Mouse (Mus musculus): ENCODE results near the gene Dnajc28. TPM values are rescaled to one million over a fixed set of nuclear protein-coding genes. Genes with fewer than 3 reads are reported as not detected.
A peak's percentile ranks its signal among the peaks of the same experiment; 100 is the strongest.

Dnajc28 gene
- polyA plus RNA-seq, 1 experiment = 7.5 TPM

DNA sequence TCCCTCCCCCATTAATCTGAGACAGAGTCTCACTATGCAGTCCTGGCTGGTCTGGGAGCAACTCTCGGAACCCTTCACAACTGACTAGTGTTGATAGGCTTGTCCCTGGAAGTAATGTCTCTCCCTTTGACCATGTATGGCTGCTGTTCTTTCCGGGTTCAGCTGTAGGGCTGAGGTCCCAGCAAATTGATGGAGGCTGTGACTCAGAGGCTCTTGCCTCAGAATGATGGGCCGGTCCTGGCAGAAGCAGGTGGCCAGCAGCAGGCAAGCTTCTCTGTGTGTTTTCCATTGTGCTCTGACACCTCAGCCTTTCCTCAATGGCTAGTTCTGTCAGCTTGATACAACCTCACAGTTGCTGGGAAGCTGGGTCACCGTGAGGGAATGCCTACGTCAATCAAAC is 6.3 kb downstream of the Dnajc28 start:
- no peak overlapping the region for H3K27ac ChIP-seq (ENCODE audit: insufficient read depth, low read depth, low read length)
- H3K4me3 ChIP-seq (ENCODE audit: insufficient read depth, low read length) = no peak overlapping the region
- TF ChIP-seq CTCF (IDR thresholded peaks at IDR 0.05; ENCODE audit: low read depth, low read length) (no peak), POLR2A (IDR thresholded peaks at IDR 0.05; ENCODE audit: borderline replicate concordance, low read depth, low read length) (no peak)
- peaks cover 25% of the 10 kb centered on the region for H3K4me1 ChIP-seq (ENCODE audit: control insufficient read depth, insufficient read depth, low read length)

DNA sequence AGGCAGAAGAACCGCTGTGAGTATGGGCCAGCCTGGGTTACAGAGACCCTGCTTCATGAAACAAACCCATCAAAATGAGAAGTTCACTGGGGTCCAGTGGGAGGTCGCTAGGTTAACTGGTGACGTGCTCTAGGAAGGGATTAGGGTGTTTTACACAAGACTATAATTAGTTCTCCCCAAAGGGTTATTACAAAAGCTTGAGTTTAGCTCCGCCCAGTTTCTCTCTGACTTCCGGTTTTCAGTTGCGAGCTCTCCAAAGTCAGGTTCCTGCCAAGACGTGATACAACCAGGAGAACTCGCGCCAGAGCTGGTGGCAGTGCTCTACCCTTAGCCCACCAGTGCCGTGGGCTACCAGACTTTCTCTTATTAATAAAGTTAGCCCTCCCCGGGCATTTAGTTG is 7.6 kb downstream of the Dnajc28 start:
- Histone ChIP-seq H3K4me3 (ENCODE audit: insufficient read depth, low read length) (peak overlapping the region; percentile 12; the same call in 1 of the 2 replicates), H3K27ac (ENCODE audit: insufficient read depth, low read depth, low read length) (peak overlapping the region; percentile 48; the same call in 1 of the 2 replicates), H3K4me1 (ENCODE audit: control insufficient read depth, insufficient read depth, low read length) (peaks cover 35% of the 10 kb centered on the region)
- TF ChIP-seq CTCF (IDR thresholded peaks at IDR 0.05; ENCODE audit: low read depth, low read length) = no peak
- TF ChIP-seq POLR2A (IDR thresholded peaks at IDR 0.05; ENCODE audit: borderline replicate concordance, low read depth, low read length) = no peak

DNA sequence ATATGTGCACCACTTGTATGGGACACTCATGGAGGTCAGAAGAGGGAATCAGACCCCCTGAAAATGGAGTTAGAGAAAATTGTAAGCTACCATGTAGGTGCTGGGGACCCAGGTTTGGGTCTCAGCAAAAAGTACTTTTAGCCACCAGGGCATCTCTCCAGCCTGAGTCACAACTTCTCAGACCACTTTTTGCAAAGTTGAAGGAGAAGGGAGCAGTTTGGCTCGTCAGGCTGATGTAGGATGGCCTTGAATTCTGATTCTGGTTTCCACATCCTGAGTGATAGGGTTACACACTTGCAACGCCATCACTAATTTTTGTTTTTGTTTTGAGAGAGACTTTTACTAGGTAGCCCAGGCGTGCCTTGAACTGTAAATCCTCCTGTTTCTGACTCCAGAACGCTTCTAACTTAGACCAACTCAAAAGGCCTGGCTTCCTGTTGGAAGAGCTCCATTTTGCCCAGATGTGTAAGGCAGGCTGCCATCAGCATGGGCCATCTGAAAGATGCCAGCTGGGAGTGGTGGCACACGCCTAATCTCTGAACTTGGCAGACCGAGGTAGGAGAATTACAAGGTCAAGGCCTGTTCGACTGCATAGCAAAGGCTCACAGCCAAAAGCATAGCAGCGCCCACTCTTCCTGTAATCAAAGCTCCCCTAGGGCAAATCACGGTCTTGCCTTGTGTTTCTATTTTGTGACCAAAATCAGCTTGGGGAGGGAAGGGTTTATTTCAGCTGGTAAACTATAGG is 9.2 kb downstream of the Dnajc28 start:
- Histone ChIP-seq H3K4me1 (ENCODE audit: control insufficient read depth, insufficient read depth, low read length) (peaks cover 37% of the 10 kb centered on the region), H3K27ac (ENCODE audit: insufficient read depth, low read depth, low read length) (no peak overlapping the region), H3K4me3 (ENCODE audit: insufficient read depth, low read length) (no peak overlapping the region)
- TF ChIP-seq POLR2A (IDR thresholded peaks at IDR 0.05; ENCODE audit: borderline replicate concordance, low read depth, low read length) = no peak
- no peak for TF ChIP-seq CTCF (IDR thresholded peaks at IDR 0.05; ENCODE audit: low read depth, low read length)

- peak overlapping the region; percentile 73 for H3K27ac ChIP-seq (ENCODE audit: insufficient read depth, low read depth, low read length)
- TF ChIP-seq POLR2A (IDR thresholded peaks at IDR 0.05; ENCODE audit: borderline replicate concordance, low read depth, low read length) = no peak
- H3K4me3 ChIP-seq (ENCODE audit: insufficient read depth, low read length) = no peak overlapping the region
- H3K4me1 ChIP-seq (ENCODE audit: control insufficient read depth, insufficient read depth, low read length) = peaks cover 30% of the 10 kb centered on the region
These were observed 11.9 kb downstream of the Dnajc28 start for GRCm38 (mm10) chr16:91606958-91607357.

DNA sequence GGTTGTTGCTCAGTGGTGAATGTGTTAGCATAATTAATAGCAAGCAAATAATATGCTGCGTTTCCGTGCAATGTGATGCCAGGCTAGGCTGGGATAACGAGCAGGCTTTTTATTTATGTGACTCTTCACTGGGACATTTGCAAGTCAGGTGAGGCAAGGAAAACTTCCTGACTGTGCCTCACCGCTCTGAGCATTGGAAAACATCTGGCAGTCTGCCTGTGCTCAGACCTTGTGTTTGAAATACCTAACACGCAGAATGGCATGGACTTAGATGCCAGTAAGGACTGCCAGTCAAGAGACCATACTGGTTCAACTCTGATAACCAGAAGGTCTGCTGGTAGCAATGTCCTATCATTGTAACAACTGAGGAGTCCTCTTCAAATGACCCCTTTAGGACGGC is 13.7 kb downstream of the Dnajc28 start:
- no peak for TF ChIP-seq CTCF (IDR thresholded peaks at IDR 0.05; ENCODE audit: low read depth, low read length)
- TF ChIP-seq POLR2A (IDR thresholded peaks at IDR 0.05; ENCODE audit: borderline replicate concordance, low read depth, low read length) = no peak
- no peak overlapping the region for H3K27ac ChIP-seq (ENCODE audit: insufficient read depth, low read depth, low read length)
- H3K4me3 ChIP-seq (ENCODE audit: insufficient read depth, low read length) = no peak overlapping the region
- peaks cover 27% of the 10 kb centered on the region for H3K4me1 ChIP-seq (ENCODE audit: control insufficient read depth, insufficient read depth, low read length)

DNA sequence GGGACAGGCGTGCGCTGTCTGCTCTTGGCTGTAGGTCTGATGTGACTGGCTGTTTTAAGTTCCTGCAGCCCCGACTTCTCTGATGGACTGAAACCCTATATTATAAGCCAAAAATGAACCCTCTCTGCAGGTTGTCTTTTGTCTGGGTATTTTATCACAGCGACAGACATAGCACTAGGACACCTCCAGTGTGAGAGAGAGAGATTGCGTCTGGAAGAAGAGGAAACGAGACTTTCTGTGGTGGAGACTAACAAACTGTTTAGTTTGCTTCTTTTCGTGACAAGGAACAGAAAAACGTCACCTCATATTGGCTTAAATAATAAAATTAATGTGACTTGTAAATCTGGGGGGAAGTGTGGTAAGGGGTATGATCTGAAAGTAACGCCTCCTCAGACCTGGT is 17.1 kb downstream of the Dnajc28 start:
- peak overlapping the region; percentile 1; the same call in 1 of the 2 replicates for H3K27ac ChIP-seq (ENCODE audit: insufficient read depth, low read depth, low read length)
- TF ChIP-seq POLR2A (IDR thresholded peaks at IDR 0.05; ENCODE audit: borderline replicate concordance, low read depth, low read length) (no peak), CTCF (IDR thresholded peaks at IDR 0.05; ENCODE audit: low read depth, low read length) (no peak)
- H3K4me3 ChIP-seq (ENCODE audit: insufficient read depth, low read length) = no peak overlapping the region
- peaks cover 17% of the 10 kb centered on the region for H3K4me1 ChIP-seq (ENCODE audit: control insufficient read depth, insufficient read depth, low read length)

- Histone ChIP-seq H3K4me3 (ENCODE audit: insufficient read depth, low read length) (no peak overlapping the region), H3K27ac (ENCODE audit: insufficient read depth, low read depth, low read length) (no peak overlapping the region), H3K4me1 (ENCODE audit: control insufficient read depth, insufficient read depth, low read length) (peaks cover 11% of the 10 kb centered on the region)
- TF ChIP-seq POLR2A (IDR thresholded peaks at IDR 0.05; ENCODE audit: borderline replicate concordance, low read depth, low read length) (no peak), CTCF (IDR thresholded peaks at IDR 0.05; ENCODE audit: low read depth, low read length) (no peak)
These were observed 17.7 kb downstream of the Dnajc28 start for GRCm38 (mm10) chr16:91601081-91601480.

DNA sequence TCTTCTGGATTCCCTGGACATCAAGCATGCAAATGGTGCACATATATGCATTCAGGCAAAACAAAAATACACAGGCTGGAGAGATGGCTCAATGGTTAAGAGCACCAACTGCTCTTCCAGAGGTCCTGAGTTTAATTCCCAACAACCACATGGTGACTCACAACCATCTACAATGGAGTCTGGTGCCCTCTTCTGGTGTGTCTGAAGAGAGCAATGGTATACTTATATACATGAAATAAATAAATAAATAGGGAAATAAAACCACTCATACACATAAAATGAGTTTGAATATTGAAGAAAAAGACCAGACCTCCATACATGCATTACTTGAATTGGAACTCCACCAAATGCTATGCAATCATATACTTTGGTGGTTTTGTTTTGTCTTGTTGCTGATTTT is 19.6 kb downstream of the Dnajc28 start:
- H3K4me3 ChIP-seq (ENCODE audit: insufficient read depth, low read length) = no peak overlapping the region
- TF ChIP-seq POLR2A (IDR thresholded peaks at IDR 0.05; ENCODE audit: borderline replicate concordance, low read depth, low read length) (no peak), CTCF (IDR thresholded peaks at IDR 0.05; ENCODE audit: low read depth, low read length) (no peak)
- H3K4me1 ChIP-seq (ENCODE audit: control insufficient read depth, insufficient read depth, low read length) = peaks cover 10% of the 10 kb centered on the region
- H3K27ac ChIP-seq (ENCODE audit: insufficient read depth, low read depth, low read length) = no peak overlapping the region

GRCm38 (mm10) chr16:91597672-91598010 is 21.2 kb downstream of the Dnajc28 start, which contains the start of gene Tmem50b:
Tmem50b (minus strand) TSS chr16:91597800.
- Histone ChIP-seq H3K4me1 (ENCODE audit: control insufficient read depth, insufficient read depth, low read length) (peaks cover 16% of the 10 kb centered on the region), H3K4me3 (ENCODE audit: insufficient read depth, low read length) (peak within 1 kb of the TSS; percentile 93), H3K27ac (ENCODE audit: insufficient read depth, low read depth, low read length) (no peak within 1 kb of the TSS)
- TF ChIP-seq CTCF (IDR thresholded peaks at IDR 0.05; ENCODE audit: low read depth, low read length) (no peak), POLR2A (IDR thresholded peaks at IDR 0.05; ENCODE audit: borderline replicate concordance, low read depth, low read length) (no peak)

GRCm38 (mm10) chr16:91596779-91597671 is 21.8 kb downstream of the Dnajc28 start:
- no peak for TF ChIP-seq CTCF (IDR thresholded peaks at IDR 0.05; ENCODE audit: low read depth, low read length)
- no peak for TF ChIP-seq POLR2A (IDR thresholded peaks at IDR 0.05; ENCODE audit: borderline replicate concordance, low read depth, low read length)
- H3K27ac ChIP-seq (ENCODE audit: insufficient read depth, low read depth, low read length) = no peak overlapping the region
- peaks cover 13% of the 10 kb centered on the region for H3K4me1 ChIP-seq (ENCODE audit: control insufficient read depth, insufficient read depth, low read length)
- peak overlapping the region; percentile 93 for H3K4me3 ChIP-seq (ENCODE audit: insufficient read depth, low read length)

Measured in bone marrow macrophage, adult 2 months (primary cell).